Comparison of ENCODE assay signal across 8 mouse cellular contexts in the genomic region with DNA sequence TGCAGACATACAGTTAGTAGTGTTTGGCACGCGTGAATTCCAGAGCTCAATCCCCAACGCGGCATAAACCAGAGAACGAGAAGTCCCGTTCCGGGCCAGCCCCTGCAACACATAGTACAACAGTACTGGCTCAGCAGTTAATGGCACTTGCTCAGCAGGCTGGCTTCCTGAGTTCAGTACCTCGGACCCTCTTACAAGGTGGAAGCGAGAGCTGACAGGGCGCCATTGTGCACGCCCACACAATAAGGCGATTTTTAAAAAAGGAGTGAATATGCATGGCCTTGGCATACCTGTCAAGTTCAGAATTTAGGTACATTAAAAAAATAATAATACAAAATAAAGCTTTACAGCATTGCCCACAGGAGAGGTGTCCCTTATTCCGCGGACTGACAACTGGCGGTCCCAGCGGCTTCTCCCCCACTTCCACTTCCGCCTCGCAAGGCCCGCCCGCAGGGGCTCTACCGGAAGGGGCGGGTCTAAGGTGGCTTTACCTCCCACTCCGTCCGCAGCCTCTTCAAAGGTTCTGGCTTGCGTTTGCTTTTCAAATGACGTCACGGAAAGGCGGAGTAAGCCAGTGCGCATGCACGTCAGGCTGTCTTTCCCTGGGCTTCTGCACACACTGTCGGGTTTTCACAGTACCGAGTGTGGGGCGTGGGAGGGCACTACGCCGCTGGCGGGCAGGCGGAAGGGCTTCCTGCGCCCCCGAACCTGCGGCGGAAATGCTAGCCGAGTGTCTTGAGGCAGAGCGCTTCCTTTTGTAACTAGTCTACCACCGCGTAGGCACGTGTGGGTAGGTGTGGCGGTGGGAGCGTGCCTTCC. TPM values are rescaled to one million over a fixed set of nuclear protein-coding genes. Genes with fewer than 3 reads are reported as not detected.
A peak's percentile ranks its signal among the peaks of the same experiment; 100 is the strongest.
DNase-seq lines count a peak whose midpoint lies in the region; ATAC-seq and TF ChIP-seq lines count a peak whose summit lies in the region.

No protein-coding gene starts in this region.

- H3K4me3 ChIP-seq in E14TG2a.4 (replicated peaks; ENCODE audit: low read length), result peak overlapping the region; percentile 89
- H3K4me3 ChIP-seq in forebrain, embryonic 12.5 days (replicated peaks), result peak overlapping the region; percentile 67
- H3K4me3 ChIP-seq in heart, postnatal 0 days (ENCODE audit: low read depth, low read length), result peak overlapping the region; percentile 72
- peak overlapping the region; percentile 81 for H3K4me3 ChIP-seq in liver, embryonic 16.5 days (ENCODE audit: low read depth, low read length)
- peak overlapping the region; percentile 72 for H3K4me3 ChIP-seq in neural tube, embryonic 13.5 days
- peak overlapping the region; percentile 78 for H3K4me3 ChIP-seq in testis, adult 2 months (ENCODE audit: control insufficient read depth, low read depth, low read length)

- peak; percentile 79 for TF ChIP-seq EP300 in heart, postnatal 0 days (IDR thresholded peaks at IDR 0.05; ENCODE audit: low read depth)

- peak overlapping the region; percentile 63 for H3K4me2 ChIP-seq in forebrain, embryonic 12.5 days
- peak overlapping the region; percentile 68 for H3K4me2 ChIP-seq in heart, postnatal 0 days (ENCODE audit: low read depth, low read length)
- H3K4me2 ChIP-seq in liver, embryonic 16.5 days (ENCODE audit: low read depth, low read length), result peak overlapping the region; percentile 79
- peak overlapping the region; percentile 83 for H3K4me2 ChIP-seq in neural tube, embryonic 13.5 days

- TF ChIP-seq POLR2A in testis, adult 2 months (IDR thresholded peaks at IDR 0.05; ENCODE audit: control insufficient read depth, low read depth, low read length), result peak; percentile 87

- peaks cover 25% of the 10 kb centered on the region for H3K4me1 ChIP-seq in E14TG2a.4 (replicated peaks; ENCODE audit: low read depth, low read length)
- peaks cover 20% of the 10 kb centered on the region for H3K4me1 ChIP-seq in forebrain, embryonic 12.5 days
- H3K4me1 ChIP-seq in heart, postnatal 0 days (ENCODE audit: control insufficient read depth, insufficient read depth), result peaks cover 33% of the 10 kb centered on the region
- peaks cover 24% of the 10 kb centered on the region for H3K4me1 ChIP-seq in liver, embryonic 16.5 days (ENCODE audit: control insufficient read depth, low read depth, low read length)
- H3K4me1 ChIP-seq in neural tube, embryonic 13.5 days (replicated peaks), result peaks cover 41% of the 10 kb centered on the region
- peaks cover 11% of the 10 kb centered on the region for H3K4me1 ChIP-seq in testis, adult 2 months (ENCODE audit: control insufficient read depth, insufficient read depth, low read length)

- H3K9ac ChIP-seq in forebrain, embryonic 12.5 days, result peak overlapping the region; percentile 75
- peak overlapping the region; percentile 72 for H3K9ac ChIP-seq in heart, postnatal 0 days (replicated peaks; ENCODE audit: low read depth, low read length)
- H3K9ac ChIP-seq in liver, embryonic 16.5 days (ENCODE audit: low read depth, low read length), result peak overlapping the region; percentile 81
- peak overlapping the region; percentile 89 for H3K9ac ChIP-seq in neural tube, embryonic 13.5 days

- peaks cover 10% of the 10 kb centered on the region; the same call in 1 of the 2 replicates for H3K36me3 ChIP-seq in E14TG2a.4 (ENCODE audit: insufficient read depth, low read length)
- no peaks in the 10 kb centered on the region for H3K36me3 ChIP-seq in forebrain, embryonic 12.5 days (replicated peaks)
- no peaks in the 10 kb centered on the region for H3K36me3 ChIP-seq in heart, postnatal 0 days (replicated peaks; ENCODE audit: control insufficient read depth, insufficient read depth, low read length)
- H3K36me3 ChIP-seq in liver, embryonic 16.5 days (ENCODE audit: control insufficient read depth, insufficient read depth), result no peaks in the 10 kb centered on the region
- no peaks in the 10 kb centered on the region for H3K36me3 ChIP-seq in neural tube, embryonic 13.5 days
- H3K36me3 ChIP-seq in testis, adult 2 months (ENCODE audit: control insufficient read depth, insufficient read depth, low read length), result no peaks in the 10 kb centered on the region

- ATAC-seq in forebrain, embryonic 12.5 days (ENCODE audit: low FRiP score), result peak; percentile 99
- peak; percentile 99 for ATAC-seq in heart, postnatal 0 days (ENCODE audit: insufficient read depth, low read depth)
- peak; percentile 98 for ATAC-seq in liver, embryonic 16.5 days (ENCODE audit: low read depth)
- ATAC-seq in neural tube, embryonic 13.5 days (ENCODE audit: low read depth), result peak; percentile 99

- no peaks in the 10 kb centered on the region for H3K9me3 ChIP-seq in E14TG2a.4 (ENCODE audit: low read length)
- H3K9me3 ChIP-seq in forebrain, embryonic 12.5 days, result no peaks in the 10 kb centered on the region
- no peaks in the 10 kb centered on the region for H3K9me3 ChIP-seq in heart, postnatal 0 days (replicated peaks; ENCODE audit: control insufficient read depth, low read length)
- no peaks in the 10 kb centered on the region for H3K9me3 ChIP-seq in liver, embryonic 16.5 days (replicated peaks; ENCODE audit: control insufficient read depth, low read length)
- H3K9me3 ChIP-seq in neural tube, embryonic 13.5 days, result no peaks in the 10 kb centered on the region

- no peaks in the 10 kb centered on the region for H3K27me3 ChIP-seq in E14TG2a.4 (ENCODE audit: insufficient read depth, low read length)
- no peaks in the 10 kb centered on the region for H3K27me3 ChIP-seq in forebrain, embryonic 12.5 days
- no peaks in the 10 kb centered on the region for H3K27me3 ChIP-seq in heart, postnatal 0 days (ENCODE audit: control insufficient read depth, insufficient read depth, low read length)
- no peaks in the 10 kb centered on the region for H3K27me3 ChIP-seq in liver, embryonic 16.5 days (ENCODE audit: control insufficient read depth, insufficient read depth, low read depth, low read length)
- no peaks in the 10 kb centered on the region for H3K27me3 ChIP-seq in neural tube, embryonic 13.5 days
- no peaks in the 10 kb centered on the region for H3K27me3 ChIP-seq in testis, adult 2 months (ENCODE audit: control insufficient read depth, insufficient read depth, low read length)

- no peak for TF ChIP-seq CTCF in E14TG2a.4 (conservative IDR thresholded peaks at IDR 0.05; ENCODE audit: low read length)
- TF ChIP-seq CTCF in heart, postnatal 0 days (IDR thresholded peaks at IDR 0.05; ENCODE audit: low read depth), result peak; percentile 4; the same call in 1 of the 2 replicates
- TF ChIP-seq CTCF in testis, adult 2 months (IDR thresholded peaks at IDR 0.05; ENCODE audit: control insufficient read depth, insufficient read depth, insufficient replicate concordance, low read depth, low read length), result no peak

- DNase-seq in c-Kit-positive CD71-positive TER-119-positive erythroid progenitor cells, embryonic 14.5 days (ENCODE audit: low spot score), result peak; percentile 98
- DNase-seq in heart, postnatal 0 days (ENCODE audit: low spot score), result peak; percentile 98
- peak; percentile 95 to 96 for DNase-seq in kidney, postnatal 4 days

- WGBS in forebrain, embryonic 12.5 days, result under 1% methylated on average over 48 of the region's 48 CpGs
- WGBS in heart, postnatal 0 days, result under 1% methylated on average over 48 of the region's 48 CpGs
- under 1% methylated on average over 48 of the region's 48 CpGs for WGBS in liver, embryonic 16.5 days (ENCODE audit: insufficient replicate concordance)
- 2% methylated on average over 48 of the region's 48 CpGs for WGBS in neural tube, embryonic 13.5 days

- peak overlapping the region; percentile 71 for H3K27ac ChIP-seq in forebrain, embryonic 12.5 days
- H3K27ac ChIP-seq in heart, postnatal 0 days (ENCODE audit: low read depth), result peak overlapping the region; percentile 86
- peak overlapping the region; percentile 81 for H3K27ac ChIP-seq in liver, embryonic 16.5 days (ENCODE audit: low read length)
- peak overlapping the region; percentile 90 for H3K27ac ChIP-seq in neural tube, embryonic 13.5 days (replicated peaks)
- peak overlapping the region; percentile 75 for H3K27ac ChIP-seq in testis, adult 2 months (ENCODE audit: control insufficient read depth, insufficient read depth, low read depth, low read length)

RNA-seq across cellular contexts. Expression of a gene that starts 5.4 kb away (rescaled TPM):
- 15.1 and 16.0 TPM in 2 replicates for polyA plus RNA-seq in forebrain, embryonic 12.5 days (2016; fragmentation: Nextera tagmentation; extraction: Ambion mirVana)
- total RNA-seq in heart, postnatal 0 days (2014; rRNA removed; ENCODE audit: low replicate concordance), result 17.7 and 23.2 TPM in 2 replicates
- 9.8 and 11.3 TPM in 2 replicates for polyA plus RNA-seq in heart, postnatal 0 days (2015; fragmentation: Nextera tagmentation; extraction: Ambion mirVana)
- 4.0 and 4.1 TPM in 2 replicates for polyA plus RNA-seq in liver, embryonic 16.5 days (2015; fragmentation: Nextera tagmentation; extraction: Ambion mirVana)
- 13.3 and 15.8 TPM in 2 replicates for polyA plus RNA-seq in neural tube, embryonic 13.5 days (2015; fragmentation: Nextera tagmentation; extraction: Ambion mirVana)
- 11.2 and 13.0 TPM in 2 replicates for polyA plus RNA-seq in testis, adult 2 months (2012; rRNA removed)

RNA-seq across cellular contexts. Expression of a gene that starts 20.3 kb away (rescaled TPM):
- 1.6 and 2.0 TPM in 2 replicates for polyA plus RNA-seq in forebrain, embryonic 12.5 days (2016; fragmentation: Nextera tagmentation; extraction: Ambion mirVana)
- total RNA-seq in heart, postnatal 0 days (2014; rRNA removed; ENCODE audit: low replicate concordance), result 3.4 and 6.6 TPM in 2 replicates
- 2.2 and 2.5 TPM in 2 replicates for polyA plus RNA-seq in heart, postnatal 0 days (2015; fragmentation: Nextera tagmentation; extraction: Ambion mirVana)
- 2.9 and 3.8 TPM in 2 replicates for polyA plus RNA-seq in liver, embryonic 16.5 days (2015; fragmentation: Nextera tagmentation; extraction: Ambion mirVana)
- 0.91 and 1.2 TPM in 2 replicates for polyA plus RNA-seq in neural tube, embryonic 13.5 days (2015; fragmentation: Nextera tagmentation; extraction: Ambion mirVana)
- 17.5 and 23.5 TPM in 2 replicates for polyA plus RNA-seq in testis, adult 2 months (2012; rRNA removed)

RNA-seq across cellular contexts. Expression of a gene that starts 28.3 kb away (rescaled TPM):
- 0.31 and 1.0 TPM in 2 replicates for polyA plus RNA-seq in forebrain, embryonic 12.5 days (2016; fragmentation: Nextera tagmentation; extraction: Ambion mirVana)
- 0.08 and 0.61 TPM in 2 replicates for total RNA-seq in heart, postnatal 0 days (2014; rRNA removed; ENCODE audit: low replicate concordance)
- 0.54 and 0.79 TPM in 2 replicates for polyA plus RNA-seq in heart, postnatal 0 days (2015; fragmentation: Nextera tagmentation; extraction: Ambion mirVana)
- polyA plus RNA-seq in liver, embryonic 16.5 days (2015; fragmentation: Nextera tagmentation; extraction: Ambion mirVana), result 8.3 and 9.4 TPM in 2 replicates
- 4.4 and 4.5 TPM in 2 replicates for polyA plus RNA-seq in neural tube, embryonic 13.5 days (2015; fragmentation: Nextera tagmentation; extraction: Ambion mirVana)
- polyA plus RNA-seq in testis, adult 2 months (2012; rRNA removed), result 0.19 TPM in 1 of 2 replicates, not detected in the other

RNA-seq across cellular contexts. Expression of a gene that starts 34.3 kb away (rescaled TPM):
- polyA plus RNA-seq in forebrain, embryonic 12.5 days (2016; fragmentation: Nextera tagmentation; extraction: Ambion mirVana), result 0.31 and 0.77 TPM in 2 replicates
- 9.8 and 19.2 TPM in 2 replicates for total RNA-seq in heart, postnatal 0 days (2014; rRNA removed; ENCODE audit: low replicate concordance)
- polyA plus RNA-seq in heart, postnatal 0 days (2015; fragmentation: Nextera tagmentation; extraction: Ambion mirVana), result 6.0 and 8.1 TPM in 2 replicates
- polyA plus RNA-seq in liver, embryonic 16.5 days (2015; fragmentation: Nextera tagmentation; extraction: Ambion mirVana), result 0.41 and 1.2 TPM in 2 replicates
- 0.50 and 0.74 TPM in 2 replicates for polyA plus RNA-seq in neural tube, embryonic 13.5 days (2015; fragmentation: Nextera tagmentation; extraction: Ambion mirVana)
- 4.2 and 4.8 TPM in 2 replicates for polyA plus RNA-seq in testis, adult 2 months (2012; rRNA removed)

RNA-seq across cellular contexts. Expression of a gene that starts 43.1 kb away (rescaled TPM):
- polyA plus RNA-seq in forebrain, embryonic 12.5 days (2016; fragmentation: Nextera tagmentation; extraction: Ambion mirVana), result 9.5 and 9.7 TPM in 2 replicates
- total RNA-seq in heart, postnatal 0 days (2014; rRNA removed; ENCODE audit: low replicate concordance), result 2.1 and 6.3 TPM in 2 replicates
- 2.1 and 2.8 TPM in 2 replicates for polyA plus RNA-seq in heart, postnatal 0 days (2015; fragmentation: Nextera tagmentation; extraction: Ambion mirVana)
- polyA plus RNA-seq in liver, embryonic 16.5 days (2015; fragmentation: Nextera tagmentation; extraction: Ambion mirVana), result 2.6 and 3.1 TPM in 2 replicates
- polyA plus RNA-seq in neural tube, embryonic 13.5 days (2015; fragmentation: Nextera tagmentation; extraction: Ambion mirVana), result 6.4 and 8.9 TPM in 2 replicates
- polyA plus RNA-seq in testis, adult 2 months (2012; rRNA removed), result 9.2 and 9.5 TPM in 2 replicates

Comparison
In these comparisons a context has a peak if more than half of its experiments do, and no peak if none do; other contexts are left out.
1. Peak in every context shown above with its lines: DNase-seq, ATAC-seq, H3K4me3 ChIP-seq and H3K27ac ChIP-seq.